Mouse (Mus musculus) frontal cortex, postnatal 10 days (tissue): Measurements from ENCODE around the gene Dgki.

Source experiments
- DNase-seq, 2 experiments: peaks; one replicate each; pipeline ENCODE4 v3.0.0; 2022; ENCODE audit warnings: low spot score in 2 of 2, mixed read lengths in 1 of 2

The Dgki gene

GRCm38 (mm10) chr6:37026343-37027243 lies 273.4 kb downstream of the Dgki start:
- no peak for DNase-seq

- DNase-seq: no peak
Measured at GRCm38 (mm10) chr6:37016046-37016445, 283.9 kb downstream of the Dgki start.

DNA sequence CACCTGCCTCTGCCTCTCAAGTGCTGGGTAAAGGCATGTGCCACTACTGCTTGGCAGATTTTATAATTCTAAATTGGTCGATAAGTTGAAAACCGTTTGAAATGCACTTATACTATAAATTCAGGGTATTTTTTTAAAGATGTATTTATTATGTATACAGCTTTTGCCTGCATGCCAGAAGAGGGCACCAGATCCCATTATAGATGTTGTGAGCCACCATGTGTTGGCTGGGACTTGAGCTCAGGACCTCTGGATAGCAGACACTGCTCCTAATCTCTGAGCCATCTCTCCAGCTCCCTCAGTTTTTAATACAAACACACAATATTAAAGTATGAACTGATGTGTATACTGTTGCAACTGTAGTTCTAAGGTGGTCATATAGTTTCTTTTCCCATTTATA lies 288.4 kb downstream of the Dgki start:
- DNase-seq: no peak

DNA sequence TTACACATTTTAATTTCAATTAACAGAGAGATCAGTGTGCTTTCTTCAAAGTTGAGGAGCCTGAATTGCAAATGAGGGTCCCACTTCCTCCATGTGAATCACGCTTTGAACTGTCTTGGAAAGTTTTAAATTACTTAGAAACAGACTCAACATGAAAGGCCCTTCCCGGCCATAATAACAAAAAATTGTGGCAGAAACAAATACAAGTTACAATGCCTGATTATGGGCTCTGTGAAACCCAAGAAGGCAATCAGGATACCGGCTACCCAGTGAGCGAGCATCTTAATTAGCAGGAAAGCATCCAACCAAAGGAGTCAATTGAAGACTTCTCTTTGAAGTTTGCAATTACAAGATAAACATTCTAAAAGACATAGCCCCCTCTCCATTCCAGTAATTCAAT lies 292.4 kb downstream of the Dgki start:
- no peak for DNase-seq

- DNase-seq: no peak
Measured at GRCm38 (mm10) chr6:37004914-37005313, 295.1 kb downstream of the Dgki start.

GRCm38 (mm10) chr6:37003235-37003634 lies 296.7 kb downstream of the Dgki start:
- DNase-seq: no peak

DNA sequence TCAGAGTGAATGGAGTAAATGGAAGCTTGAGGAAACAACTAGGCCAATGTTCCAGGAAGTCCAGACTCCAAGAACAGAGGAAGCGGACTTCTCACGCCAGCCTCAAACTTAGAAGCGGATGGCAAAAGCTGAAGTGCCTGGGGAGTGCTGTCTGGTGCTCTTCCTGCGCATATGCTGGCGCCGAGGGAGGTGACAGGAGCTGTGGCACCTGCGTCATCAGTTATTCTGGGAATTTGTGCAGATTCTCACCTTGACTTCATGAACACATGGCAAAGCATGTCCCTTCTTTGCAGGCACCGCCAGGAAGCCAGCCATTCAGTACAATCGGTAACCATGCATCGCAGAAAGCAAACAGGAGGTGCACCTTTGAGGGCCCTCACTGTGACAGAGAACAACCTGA lies 301.0 kb downstream of the Dgki start:
- no peak for DNase-seq

- no peak for DNase-seq
Measured at GRCm38 (mm10) chr6:36994329-36994728, 305.7 kb downstream of the Dgki start.

GRCm38 (mm10) chr6:36990186-36990585 lies 309.8 kb downstream of the Dgki start:
- no peak for DNase-seq

- no peak for DNase-seq
Measured at GRCm38 (mm10) chr6:36988800-36989199, 311.2 kb downstream of the Dgki start.

DNA sequence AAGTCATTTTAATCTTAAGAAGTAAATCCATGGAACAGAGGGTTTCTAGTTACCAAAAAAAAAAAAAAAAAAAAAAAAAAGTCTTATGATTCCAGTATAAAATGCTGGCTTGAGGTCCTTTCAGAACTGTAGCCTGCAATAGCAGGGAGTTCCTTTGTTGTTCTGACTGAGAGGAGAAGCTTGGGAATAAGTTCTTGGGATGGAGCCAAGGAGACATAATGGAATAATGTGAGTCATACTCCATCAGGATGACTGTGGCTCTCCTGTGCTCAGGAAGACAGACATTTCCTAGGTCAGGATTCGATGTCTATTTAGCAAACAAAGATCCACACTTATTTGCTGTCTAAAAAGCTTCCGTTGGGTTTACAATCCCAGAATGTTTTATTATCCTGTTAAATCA lies 318.3 kb downstream of the Dgki start:
- no peak for DNase-seq

GRCm38 (mm10) chr6:36980475-36980874 lies 319.5 kb downstream of the Dgki start:
- no peak for DNase-seq

GRCm38 (mm10) chr6:36978176-36978575 lies 321.8 kb downstream of the Dgki start:
- no peak for DNase-seq

DNA sequence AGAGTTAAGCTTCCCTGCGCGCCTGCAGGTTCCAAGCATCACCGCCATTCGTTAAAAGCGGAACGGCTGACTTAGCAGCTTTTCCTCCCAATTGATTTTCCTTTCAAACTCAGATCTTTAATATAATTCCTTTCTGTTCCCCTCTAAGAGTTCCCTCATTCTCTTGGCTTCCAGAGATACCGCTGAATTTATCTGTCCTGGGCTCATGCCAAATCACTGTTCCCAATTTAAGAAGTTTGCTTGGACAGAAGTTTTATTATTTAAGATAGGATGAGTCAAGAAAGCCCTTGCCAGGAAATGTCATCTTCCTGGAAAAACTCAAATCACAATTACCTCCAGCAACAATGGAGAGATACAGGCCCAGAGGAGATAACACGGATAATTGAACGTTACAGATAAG lies 326.9 kb downstream of the Dgki start:
- no peak for DNase-seq

DNA sequence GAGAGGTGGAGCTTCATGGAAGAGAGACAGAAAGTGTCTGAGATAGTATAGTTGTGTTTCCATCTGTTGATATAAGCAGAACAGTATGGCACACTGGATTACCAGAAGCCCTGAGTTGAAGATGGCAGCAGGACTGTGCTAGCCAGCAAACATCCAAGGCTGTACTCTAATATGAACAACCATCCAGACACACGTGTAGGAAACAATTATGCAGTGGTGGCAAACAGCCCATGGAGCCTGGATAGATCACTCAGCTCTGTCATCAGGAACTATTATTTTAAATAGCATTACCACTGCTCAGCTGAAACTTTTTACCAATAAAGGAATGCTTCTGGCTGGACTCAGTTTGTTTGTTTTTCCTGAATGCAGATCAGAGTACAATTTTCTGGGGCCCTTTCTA lies 327.5 kb downstream of the Dgki start:
- DNase-seq: no peak

DNA sequence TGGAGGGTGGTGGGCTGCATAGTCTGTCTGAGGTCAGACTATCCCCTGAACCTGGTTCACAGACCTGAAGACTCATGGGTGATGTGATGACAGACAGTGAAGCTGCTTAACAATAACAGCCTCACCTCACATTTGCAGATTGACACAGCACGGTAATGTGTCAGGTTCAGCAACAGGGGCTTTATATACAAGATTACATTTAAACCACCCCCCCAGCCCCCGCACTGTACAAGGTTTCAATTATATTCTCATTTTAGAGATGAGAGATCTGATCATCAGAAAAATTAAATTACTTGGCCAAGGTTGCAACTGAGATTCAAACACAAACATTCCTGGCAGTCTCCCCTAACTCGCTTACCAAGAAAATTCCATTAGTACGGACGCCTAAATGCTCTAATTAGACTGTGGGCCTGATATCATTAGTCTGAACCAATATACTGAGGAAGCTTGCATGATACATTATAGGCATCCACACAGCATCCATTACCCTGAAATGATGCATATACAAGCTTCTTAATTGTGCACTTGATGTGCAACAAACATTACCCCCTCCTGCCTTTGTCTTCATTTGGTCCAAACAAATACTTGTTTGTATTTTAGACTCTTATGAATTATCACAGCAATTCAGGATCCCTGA lies 330.6 kb downstream of the Dgki start:
- DNase-seq: no peak

DNA sequence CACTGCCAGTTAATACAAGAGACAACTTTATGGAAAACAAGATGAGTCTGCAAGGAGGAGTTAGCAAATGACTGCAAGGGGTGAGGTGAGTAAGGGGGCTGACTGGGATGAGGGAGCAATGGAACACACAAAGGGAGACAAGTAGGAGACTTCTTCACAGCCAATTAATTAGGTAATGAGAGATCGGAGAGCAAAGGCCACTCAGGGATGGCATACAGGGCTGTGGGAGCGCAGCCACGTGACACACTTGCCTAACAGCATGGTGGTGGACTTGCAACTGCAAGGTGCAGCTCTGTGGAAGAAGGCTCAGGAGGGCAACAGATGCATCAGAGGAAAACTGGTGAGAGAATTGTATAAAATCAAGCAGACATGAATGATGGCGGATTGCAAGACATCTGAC lies 339.3 kb downstream of the Dgki start:
- no peak for DNase-seq

GRCm38 (mm10) chr6:36955293-36955692 lies 344.7 kb downstream of the Dgki start:
- DNase-seq: no peak

DNA sequence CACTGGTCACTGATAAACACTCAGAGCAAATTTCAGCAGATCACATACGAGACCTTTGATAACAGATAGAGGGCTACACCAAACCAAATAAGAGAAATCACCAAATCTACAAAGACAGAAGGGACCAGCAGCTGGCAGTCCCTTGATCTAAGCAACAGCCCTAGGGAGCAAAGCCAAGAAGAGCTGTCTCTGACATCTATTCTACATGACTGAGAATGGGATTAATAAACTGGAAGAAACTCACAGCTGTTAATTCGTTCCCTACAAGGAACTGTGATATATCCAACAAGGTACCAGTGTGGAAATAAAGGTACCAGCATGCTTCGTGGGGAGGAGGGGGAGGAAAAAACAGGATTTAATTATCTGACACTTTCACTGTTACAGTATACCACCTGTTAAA lies 349.3 kb downstream of the Dgki start:
- DNase-seq: no peak

- no peak for DNase-seq
Measured at GRCm38 (mm10) chr6:36947861-36948260, 352.1 kb downstream of the Dgki start.

DNA sequence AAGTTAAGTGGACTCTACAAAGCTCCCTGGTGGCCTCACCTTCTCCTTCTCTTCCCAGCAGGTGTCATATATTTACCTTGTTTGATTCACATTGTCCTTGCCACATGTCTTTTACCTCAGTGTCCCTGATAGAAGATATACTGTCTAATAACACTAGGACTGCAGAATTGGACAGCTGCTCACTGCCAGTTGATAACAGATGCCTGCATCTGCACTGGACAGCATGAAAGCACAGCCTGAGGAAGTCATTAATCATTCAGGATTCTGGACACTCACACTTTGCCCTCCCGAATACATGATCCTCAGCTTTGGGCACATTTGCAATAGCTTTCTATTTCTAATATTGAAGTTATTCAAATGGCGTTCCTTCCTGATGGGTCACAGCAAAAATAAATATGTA lies 362.5 kb downstream of the Dgki start:
- no peak for DNase-seq

DNA sequence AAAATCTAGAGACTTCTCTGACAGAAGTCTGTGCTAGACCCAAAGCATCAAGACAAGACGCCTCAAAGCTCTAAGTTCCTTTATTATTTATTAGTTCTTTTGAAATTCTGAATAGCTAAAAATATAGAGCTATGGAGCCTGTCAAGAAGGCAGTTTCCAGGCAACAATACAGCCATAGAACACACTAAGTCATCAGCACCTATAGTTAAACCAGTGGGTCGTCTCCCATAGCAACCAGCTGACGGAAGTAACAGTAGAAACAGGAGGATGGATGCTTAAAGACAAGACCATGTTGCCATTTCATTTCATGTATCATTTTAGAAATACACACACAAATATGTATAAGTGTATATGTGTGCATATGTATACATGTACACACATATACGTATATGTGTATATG lies 363.2 kb downstream of the Dgki start:
- no peak for DNase-seq

- DNase-seq: no peak
Measured at GRCm38 (mm10) chr6:36931473-36931872, 368.5 kb downstream of the Dgki start.
